Mouse (Mus musculus) intestine, embryonic 15.5 days (tissue): ENCODE measurements around the gene Epb41l1. TPM values are rescaled to one million over a fixed set of nuclear protein-coding genes. Genes with fewer than 3 reads are reported as not detected.

Experiments used
- ATAC-seq: fragments of 200-750 bp; cut with Nextera tagmentation; 2 replicates; pipeline ENCODE4 v1.8.0; 2017; ENCODE audit warnings: moderate TSS enrichment, moderate library complexity
- H3K27ac ChIP-seq: fragments of 300-500 bp; sonication (generic); 2 replicates; pipeline ENCODE4 v1.5.1; 2015; ENCODE audit warnings: mild to moderate bottlenecking, inconsistent platforms
- H3K27me3 ChIP-seq: fragments of 300-500 bp; sonication (generic); replicated peaks from 2 replicates; pipeline ENCODE4 v1.6.1; 2015; ENCODE audit warnings: inconsistent platforms
- H3K36me3 ChIP-seq: fragments of 300-500 bp; sonication (generic); 2 replicates; pipeline ENCODE4 v1.6.1; 2015; ENCODE audit warnings: inconsistent platforms
- H3K4me1 ChIP-seq: fragments of 300-500 bp; sonication (generic); replicated peaks from 2 replicates; pipeline ENCODE4 v1.6.1; 2015; ENCODE audit warnings: inconsistent platforms
- H3K4me2 ChIP-seq: fragments of 300-500 bp; sonication (generic); replicated peaks from 2 replicates; pipeline ENCODE4 v1.6.1; 2015; ENCODE audit warnings: mild to moderate bottlenecking, inconsistent platforms
- H3K4me3 ChIP-seq: fragments of 300-500 bp; sonication (generic); replicated peaks from 2 replicates; pipeline ENCODE4 v1.5.1; 2015; ENCODE audit warnings: inconsistent platforms
- H3K9ac ChIP-seq: fragments of 300-500 bp; sonication (generic); 2 replicates; pipeline ENCODE4 v1.6.1; 2015; ENCODE audit warnings: inconsistent platforms
- H3K9me3 ChIP-seq: fragments of 300-500 bp; sonication (generic); 2 replicates; pipeline ENCODE4 v1.6.1; 2016; ENCODE audit warnings: inconsistent platforms
- WGBS: fragments of 180-500 bp; shearing (Covaris S2); methylation state at CpG from one replicate; pipeline ENCODE4 v1.1.7; 2015; 5-methylcytosine and 5-hydroxymethylcytosine counted together
- polyA plus RNA-seq: library from polyadenylated mRNA; unstranded; fragments of >200 nt; fragmentation: Nextera tagmentation; extraction: Ambion mirVana; gene quantifications from 2 replicates; pipeline ENCODE4 v1.2.1, GENCODE M21; 2015

Gene Epb41l1
- polyA plus RNA-seq, 1 experiment from 2014 or later = 1.9 TPM

GRCm38 (mm10) chr2:156571521-156571920 is 150.8 kb downstream of the Epb41l1 start:
- Histone ChIP-seq H3K27me3 (no peaks in the 10 kb centered on the region), H3K4me2 (no peak overlapping the region), H3K9ac (no peak overlapping the region), H3K27ac (no peak overlapping the region), H3K9me3 (no peaks in the 10 kb centered on the region), H3K36me3 (peaks cover 14% of the 10 kb centered on the region; the same call in 1 of the 2 replicates), H3K4me3 (no peak overlapping the region), H3K4me1 (no peaks in the 10 kb centered on the region)
- WGBS = 77% methylated on average over 6 of the region's 6 CpGs
- ATAC-seq = no peak

GRCm38 (mm10) chr2:156576850-156577587 is 156.3 kb downstream of the Epb41l1 start:
- H3K4me1 ChIP-seq = no peaks in the 10 kb centered on the region
- 82% methylated on average over 7 of the region's 7 CpGs for WGBS
- H3K4me2 ChIP-seq = no peak overlapping the region
- no peak for ATAC-seq
- no peak overlapping the region for H3K27ac ChIP-seq
- H3K4me3 ChIP-seq = no peak overlapping the region
- no peak overlapping the region for H3K9ac ChIP-seq
- no peaks in the 10 kb centered on the region for H3K36me3 ChIP-seq
- H3K27me3 ChIP-seq = no peaks in the 10 kb centered on the region
- no peaks in the 10 kb centered on the region for H3K9me3 ChIP-seq

- Histone ChIP-seq H3K9me3 (no peaks in the 10 kb centered on the region), H3K4me3 (no peak overlapping the region), H3K27ac (no peak overlapping the region), H3K9ac (no peak overlapping the region), H3K4me1 (no peaks in the 10 kb centered on the region), H3K4me2 (no peak overlapping the region), H3K27me3 (no peaks in the 10 kb centered on the region), H3K36me3 (no peaks in the 10 kb centered on the region)
- 74% methylated on average over 5 of the region's 5 CpGs for WGBS
- no peak for ATAC-seq
Observed at GRCm38 (mm10) chr2:156580507-156580906, 159.8 kb downstream of the Epb41l1 start.

GRCm38 (mm10) chr2:156581244-156581643 is 160.5 kb downstream of the Epb41l1 start:
- WGBS = 50% methylated on average over 10 of the region's 10 CpGs
- no peak for ATAC-seq
- H3K4me1 ChIP-seq = no peaks in the 10 kb centered on the region

GRCm38 (mm10) chr2:156582887-156583286 is 162.2 kb downstream of the Epb41l1 start:
- Histone ChIP-seq H3K4me3 (no peak overlapping the region), H3K4me2 (no peak overlapping the region), H3K9ac (no peak overlapping the region), H3K4me1 (no peaks in the 10 kb centered on the region), H3K27ac (no peak overlapping the region), H3K27me3 (no peaks in the 10 kb centered on the region), H3K36me3 (no peaks in the 10 kb centered on the region), H3K9me3 (no peaks in the 10 kb centered on the region)
- WGBS = 77% methylated on average over 10 of the region's 10 CpGs
- no peak for ATAC-seq

More at GRCm38 (mm10) chr2:156581244-156581643, 160.5 kb downstream of the Epb41l1 start:
- H3K27ac ChIP-seq = no peak overlapping the region
- H3K4me3 ChIP-seq = no peak overlapping the region
- H3K36me3 ChIP-seq = no peaks in the 10 kb centered on the region
- no peak overlapping the region for H3K4me2 ChIP-seq
- H3K9ac ChIP-seq = no peak overlapping the region
- H3K27me3 ChIP-seq = no peaks in the 10 kb centered on the region
- no peaks in the 10 kb centered on the region for H3K9me3 ChIP-seq

- no peak for ATAC-seq
- 65% methylated on average over 11 of the region's 11 CpGs for WGBS
- H3K9me3 ChIP-seq = no peaks in the 10 kb centered on the region
- H3K27me3 ChIP-seq = no peaks in the 10 kb centered on the region
- H3K4me2 ChIP-seq = no peak overlapping the region
- no peaks in the 10 kb centered on the region for H3K36me3 ChIP-seq
- H3K27ac ChIP-seq = no peak overlapping the region
- no peaks in the 10 kb centered on the region for H3K4me1 ChIP-seq
- no peak overlapping the region for H3K4me3 ChIP-seq
- no peak overlapping the region for H3K9ac ChIP-seq
Observed at GRCm38 (mm10) chr2:156584154-156584796, 163.6 kb downstream of the Epb41l1 start.

GRCm38 (mm10) chr2:156584797-156585471 is 164.2 kb downstream of the Epb41l1 start:
- H3K4me3 ChIP-seq = no peak overlapping the region
- no peak overlapping the region for H3K9ac ChIP-seq
- WGBS = 53% methylated on average over 14 of the region's 14 CpGs
- no peak for ATAC-seq
- H3K4me1 ChIP-seq = no peaks in the 10 kb centered on the region
- no peaks in the 10 kb centered on the region for H3K36me3 ChIP-seq
- no peak overlapping the region for H3K27ac ChIP-seq
- H3K9me3 ChIP-seq = no peaks in the 10 kb centered on the region
- no peaks in the 10 kb centered on the region for H3K27me3 ChIP-seq
- no peak overlapping the region for H3K4me2 ChIP-seq

- 91% methylated on average over 9 of the region's 9 CpGs for WGBS
- Histone ChIP-seq H3K9ac (no peak overlapping the region), H3K9me3 (no peaks in the 10 kb centered on the region), H3K27me3 (no peaks in the 10 kb centered on the region), H3K36me3 (no peaks in the 10 kb centered on the region), H3K4me1 (no peaks in the 10 kb centered on the region), H3K27ac (no peak overlapping the region), H3K4me3 (no peak overlapping the region), H3K4me2 (no peak overlapping the region)
- no peak for ATAC-seq
Observed at GRCm38 (mm10) chr2:156589481-156589880, 168.8 kb downstream of the Epb41l1 start.

Other genes with a start within 250 kb of the Epb41l1 start
- 486 and 571 TPM in 2 replicates for gene Rbm39, start 240.7 kb upstream of the Epb41l1 start, polyA plus RNA-seq
- gene Phf20, start 224.4 kb upstream of the Epb41l1 start, polyA plus RNA-seq = 56.8 and 72.4 TPM in 2 replicates
- gene Cnbd2, start 108.6 kb upstream of the Epb41l1 start, polyA plus RNA-seq = 4.4 and 5.0 TPM in 2 replicates
- gene Scand1, start 108.2 kb upstream of the Epb41l1 start, polyA plus RNA-seq = 62.8 and 75.2 TPM in 2 replicates
- 31.3 and 31.6 TPM in 2 replicates for gene Aar2, start 126.7 kb downstream of the Epb41l1 start, polyA plus RNA-seq
- 54.3 and 54.6 TPM in 2 replicates for gene Dlgap4, start 192.8 kb downstream of the Epb41l1 start, polyA plus RNA-seq